Mouse (Mus musculus) olfactory bulb, adult 2 months (tissue): Measurements from ENCODE around the gene Sirt2. TPM values are rescaled to one million over a fixed set of nuclear protein-coding genes. Genes with fewer than 3 reads are reported as not detected.

ENCODE experiments used
- H3K27ac ChIP-seq: fragments of 200-500 bp; 2 replicates; pipeline ENCODE4 v1.5.1; 2012; ENCODE audit warnings: low read depth, low read length; ENCODE audit not compliant: insufficient read depth
- H3K4me1 ChIP-seq: fragments of 200-500 bp; 2 replicates; pipeline ENCODE4 v1.6.1; 2012; ENCODE audit warnings: low read length; ENCODE audit not compliant: control insufficient read depth, insufficient read depth
- H3K4me3 ChIP-seq: fragments of 200-500 bp; 2 replicates; pipeline ENCODE4 v1.5.1; 2012; ENCODE audit warnings: mild to moderate bottlenecking, low read depth, low read length, moderate library complexity; ENCODE audit not compliant: insufficient read depth
- CTCF ChIP-seq: fragments of 200-500 bp; IDR thresholded peaks from 2 replicates; pipeline ENCODE4 v1.5.1; 2012; ENCODE audit warnings: low read depth, mild to moderate bottlenecking, low read length, moderate library complexity; ENCODE audit not compliant: insufficient read depth
- POLR2A ChIP-seq: fragments of 200-500 bp; IDR thresholded peaks from 2 replicates; pipeline ENCODE4 v1.6.1; 2012; ENCODE audit warnings: mild to moderate bottlenecking, low read depth, low read length, moderate library complexity; ENCODE audit not compliant: insufficient read depth
- WGBS: fragments of 180-500 bp; shearing (Covaris S2); methylation state at CpG from one replicate; pipeline ENCODE4 v1.1.7; 2018; 5-methylcytosine and 5-hydroxymethylcytosine counted together
- polyA plus RNA-seq: library from polyadenylated mRNA; stranded (reverse); fragments of >200 nt; gene quantifications from 2 replicates; pipeline ENCODE4 v1.2.4, GENCODE M21; 2012; ENCODE audit warnings: low replicate concordance; ENCODE audit not compliant: missing spikeins, insufficient read depth, insufficient read length

Sirt2 gene
- polyA plus RNA-seq, 1 experiment, result not detected

- H3K4me1 ChIP-seq, result peaks cover 13% of the 10 kb centered on the region
- TF ChIP-seq POLR2A, result no peak
- TF ChIP-seq CTCF, result no peak
- H3K4me3 ChIP-seq, result no peak overlapping the region
- no peak overlapping the region for H3K27ac ChIP-seq
- 74% methylated on average over 11 of the region's 11 CpGs for WGBS
Measured at GRCm38 (mm10) chr7:28771867-28772266, 5.3 kb downstream of the Sirt2 start.

- H3K4me1 ChIP-seq, result peaks cover 6% of the 10 kb centered on the region; the same call in 1 of the 2 replicates
- H3K4me3 ChIP-seq, result no peak overlapping the region
- WGBS, result 84% methylated on average over 3 of the region's 3 CpGs
- TF ChIP-seq POLR2A (no peak), CTCF (no peak)
- H3K27ac ChIP-seq, result no peak overlapping the region
Measured at GRCm38 (mm10) chr7:28773163-28773562, 6.6 kb downstream of the Sirt2 start.

DNA sequence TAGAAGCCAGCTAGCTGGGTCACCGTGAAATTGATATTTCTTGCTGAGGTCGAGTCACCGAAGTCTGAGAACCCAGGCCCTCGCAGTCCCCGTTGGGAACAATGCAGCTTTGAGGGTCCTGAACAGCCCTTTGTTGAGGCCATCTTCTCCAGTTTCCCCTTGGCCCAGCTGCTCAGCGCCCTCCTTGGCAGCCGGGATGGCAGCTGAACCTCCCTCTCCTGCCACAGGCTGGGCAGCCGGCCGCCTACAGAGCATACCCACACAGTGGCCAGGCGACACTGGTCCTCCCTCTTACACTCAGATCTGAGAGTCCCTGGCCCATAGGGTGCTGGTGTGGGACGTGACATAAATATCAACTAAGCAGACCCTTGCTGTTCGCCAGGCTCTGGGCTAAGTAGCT lies 7.6 kb downstream of the Sirt2 start:
- WGBS, result 49% methylated on average over 12 of the region's 12 CpGs
- TF ChIP-seq CTCF (no peak), POLR2A (no peak)
- no peak overlapping the region for H3K4me3 ChIP-seq
- H3K27ac ChIP-seq, result no peak overlapping the region
- peaks cover 6% of the 10 kb centered on the region; the same call in 1 of the 2 replicates for H3K4me1 ChIP-seq

DNA sequence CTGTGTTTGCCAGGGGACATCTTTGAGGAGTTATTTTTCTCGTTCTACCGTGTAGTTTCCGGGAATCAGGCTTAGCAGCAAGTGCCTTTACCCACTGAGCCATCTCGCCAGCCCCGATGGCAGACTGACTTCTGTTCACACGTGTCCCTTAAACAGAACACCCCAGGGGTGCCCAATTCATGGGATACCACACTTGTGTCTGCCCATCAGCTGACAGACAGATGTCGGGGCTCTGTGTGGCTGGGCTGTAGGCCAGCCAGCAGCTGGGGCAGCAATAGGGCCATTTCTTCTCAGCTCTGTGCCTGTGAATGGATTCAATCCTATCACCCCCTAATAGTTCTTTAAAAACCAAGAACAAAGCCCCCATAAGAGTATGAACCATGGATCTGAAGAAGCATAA lies 8.6 kb downstream of the Sirt2 start:
- Histone ChIP-seq H3K4me3 (no peak overlapping the region), H3K27ac (no peak overlapping the region), H3K4me1 (peaks cover 6% of the 10 kb centered on the region)
- WGBS, result 69% methylated on average over 7 of the region's 7 CpGs
- no peak for TF ChIP-seq POLR2A
- TF ChIP-seq CTCF, result no peak

DNA sequence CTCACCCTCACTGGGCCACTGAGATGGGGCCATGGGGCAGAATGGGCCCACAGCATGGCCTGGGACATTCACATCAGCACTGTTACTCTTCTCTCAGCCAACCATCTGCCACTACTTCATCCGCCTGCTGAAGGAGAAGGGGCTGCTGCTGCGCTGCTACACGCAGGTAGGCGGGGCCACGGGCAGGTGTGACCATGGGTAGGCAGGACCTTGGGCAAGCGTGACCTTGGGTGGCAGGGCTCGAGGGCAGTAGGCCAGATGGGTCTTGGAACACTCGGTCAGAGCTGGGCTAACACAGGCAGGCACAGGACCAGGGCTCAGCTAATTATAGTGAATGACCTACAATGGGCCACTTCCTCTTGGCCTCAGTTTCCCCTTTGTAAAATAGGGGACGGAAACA lies 12.3 kb downstream of the Sirt2 start:
- H3K4me1 ChIP-seq, result peaks cover 23% of the 10 kb centered on the region
- no peak overlapping the region for H3K27ac ChIP-seq
- TF ChIP-seq CTCF (no peak), POLR2A (no peak)
- no peak overlapping the region for H3K4me3 ChIP-seq
- WGBS, result 89% methylated on average over 9 of the region's 9 CpGs

GRCm38 (mm10) chr7:28780067-28780658 lies 13.6 kb downstream of the Sirt2 start:
- peaks cover 27% of the 10 kb centered on the region for H3K4me1 ChIP-seq
- TF ChIP-seq CTCF, result peak; percentile 50
- no peak for TF ChIP-seq POLR2A
- H3K4me3 ChIP-seq, result no peak overlapping the region
- H3K27ac ChIP-seq, result peak overlapping the region; percentile 17; the same call in 1 of the 2 replicates
- 41% methylated on average over 6 of the region's 6 CpGs for WGBS

DNA sequence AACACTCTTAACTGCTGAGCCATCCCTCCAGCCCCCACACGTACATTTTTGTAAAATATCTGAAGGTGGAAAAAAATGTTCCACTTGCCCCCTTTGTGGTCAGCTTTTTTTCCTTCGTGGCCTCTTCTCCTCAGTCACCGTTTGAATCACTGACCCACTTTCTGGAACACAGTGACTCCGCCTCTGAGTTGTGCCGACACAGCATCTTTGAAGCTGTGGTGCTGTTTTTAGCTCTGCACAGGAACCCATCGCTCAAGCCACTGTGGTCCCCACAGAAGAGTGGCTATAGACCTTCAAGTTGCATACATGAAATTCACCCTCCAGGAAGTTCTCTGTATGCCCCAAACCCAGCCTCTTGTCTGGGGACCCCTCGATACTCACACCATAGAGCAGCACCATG lies 14.3 kb downstream of the Sirt2 start:
- Histone ChIP-seq H3K27ac (peak overlapping the region; percentile 12; the same call in 1 of the 2 replicates), H3K4me3 (no peak overlapping the region), H3K4me1 (peaks cover 23% of the 10 kb centered on the region)
- 40% methylated on average over 7 of the region's 7 CpGs for WGBS
- TF ChIP-seq POLR2A (no peak), CTCF (no peak)

- peaks cover 23% of the 10 kb centered on the region for H3K4me1 ChIP-seq
- H3K27ac ChIP-seq, result peak overlapping the region; percentile 12; the same call in 1 of the 2 replicates
- H3K4me3 ChIP-seq, result no peak overlapping the region
- no peak for TF ChIP-seq CTCF
- no peak for TF ChIP-seq POLR2A
- 75% methylated on average over 8 of the region's 8 CpGs for WGBS
Measured at GRCm38 (mm10) chr7:28781261-28781663, 14.7 kb downstream of the Sirt2 start.

- Histone ChIP-seq H3K4me1 (peaks cover 24% of the 10 kb centered on the region), H3K27ac (no peak overlapping the region), H3K4me3 (no peak overlapping the region)
- TF ChIP-seq CTCF (no peak), POLR2A (no peak)
- WGBS, result 65% methylated on average over 5 of the region's 5 CpGs
Measured at GRCm38 (mm10) chr7:28785161-28785560, 18.6 kb downstream of the Sirt2 start.

- no peak overlapping the region for H3K4me3 ChIP-seq
- no peak for TF ChIP-seq CTCF
- no peak for TF ChIP-seq POLR2A
- H3K4me1 ChIP-seq, result peaks cover 12% of the 10 kb centered on the region
- WGBS, result 89% methylated on average over 9 of the region's 9 CpGs
- H3K27ac ChIP-seq, result no peak overlapping the region
Measured at GRCm38 (mm10) chr7:28787884-28788283, 21.3 kb downstream of the Sirt2 start.
